In the genomic region with DNA sequence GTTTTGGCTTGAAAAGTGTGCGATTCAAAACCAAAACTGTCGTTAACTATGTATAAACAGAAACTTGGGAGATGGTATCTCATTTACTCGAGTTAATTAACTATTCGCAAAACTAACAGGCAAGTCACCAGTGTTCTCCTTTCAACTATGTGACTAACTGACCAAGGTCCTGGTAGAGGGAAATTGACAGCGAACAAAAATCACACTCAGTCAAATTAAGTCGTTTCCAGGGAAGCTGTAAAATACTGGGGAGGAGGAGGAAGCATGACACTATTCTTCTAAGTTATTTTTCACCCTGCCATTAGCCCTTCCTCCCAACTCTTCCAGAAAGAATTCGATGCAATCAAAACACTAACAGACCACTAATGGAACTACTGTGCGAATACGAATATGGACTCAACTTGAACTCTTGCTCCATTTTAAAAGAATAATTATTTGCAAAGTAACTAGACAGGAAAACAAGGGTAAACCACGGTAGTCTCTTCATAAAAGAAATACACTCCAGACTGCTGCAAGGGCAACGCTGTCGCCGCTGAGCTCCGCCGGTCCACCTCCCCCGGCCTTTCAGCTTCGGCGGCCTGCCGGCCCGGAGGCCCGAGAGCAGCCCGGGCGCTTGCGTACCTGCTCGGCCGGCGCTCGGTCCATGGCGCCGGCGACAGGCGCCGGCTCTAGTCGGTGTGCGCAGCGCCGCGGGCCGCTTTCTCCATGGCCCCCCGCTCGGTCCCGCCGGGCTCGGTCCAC, we compare ENCODE assay signal across 8 mouse cellular contexts. TPM values are rescaled to one million over a fixed set of nuclear protein-coding genes. Genes with fewer than 3 reads are reported as not detected.
DNase-seq lines count a peak whose midpoint lies in the region; ATAC-seq and TF ChIP-seq lines count a peak whose summit lies in the region.

No protein-coding gene starts in this region.

- H3K27ac ChIP-seq in heart, adult 2 months = peak overlapping the region; percentile 90
- no peak overlapping the region for H3K27ac ChIP-seq in CH12.LX (ENCODE audit: insufficient read depth, low read depth)
- peak overlapping the region; percentile 77 for H3K27ac ChIP-seq in forebrain, embryonic 15.5 days (replicated peaks)
- H3K27ac ChIP-seq in liver, embryonic 15.5 days (replicated peaks) = peak overlapping the region; percentile 82

- DNase-seq in heart, adult 2 months = no peak
- no peak for DNase-seq in heart, postnatal 4 days
- no peak for DNase-seq in CH12.LX (ENCODE audit: extremely low read depth)
- DNase-seq in adrenal gland, adult 2 months = no peak
- no peak for DNase-seq in urinary bladder, adult 18-20 months (ENCODE audit: low spot score in 2 of 2)
- DNase-seq in cerebellum, postnatal 36 days = no peak

- intact Hi-C loops in heart, adult 2 months (cut with DNase I) = loop anchor here (2.0 to 5.0 kb wide), 2 partner anchors 77 to 370 kb away; partner anchors contain the start of genes Cops2, Dtwd1, Fam227b and Galk2

- in situ Hi-C loops in CH12.LX (cut with MboI; ENCODE audit: low pct_ligation_motif_present, low pct_unique_long_range_greater_than_20kb, low sequenced_read_pairs) = no loop called here

- no peak for TF ChIP-seq POLR2A in heart, adult 2 months (IDR thresholded peaks at IDR 0.05; ENCODE audit: insufficient read depth, low read depth, low read length)
- TF ChIP-seq POLR2A in CH12.LX (IDR thresholded peaks at IDR 0.05; ENCODE audit: low read depth, low read length) = no peak; the same call in 1 of the 2 replicates

- no peak for TF ChIP-seq RAD21 in CH12.LX (IDR thresholded peaks at IDR 0.05; ENCODE audit: low read depth, low read length)

- peak overlapping the region; percentile 90 for H3K9ac ChIP-seq in heart, adult 2 months (ENCODE audit: low read depth, low read length)
- peak overlapping the region; percentile 82 for H3K9ac ChIP-seq in CH12.LX (ENCODE audit: insufficient read depth, low read depth)
- H3K9ac ChIP-seq in forebrain, embryonic 15.5 days (replicated peaks) = peak overlapping the region; percentile 94
- H3K9ac ChIP-seq in liver, embryonic 15.5 days = peak overlapping the region; percentile 98

- peaks cover 19% of the 10 kb centered on the region for H3K36me3 ChIP-seq in heart, adult 2 months (ENCODE audit: control insufficient read depth, insufficient read depth, low read length)
- H3K36me3 ChIP-seq in CH12.LX (replicated peaks in 1 of 2; ENCODE audit: control insufficient read depth in 1 of 2, insufficient read depth in 1 of 2, low read length in 1 of 2) = peaks cover 0 to 17% of the 10 kb centered on the region in 2 experiments
- H3K36me3 ChIP-seq in forebrain, embryonic 15.5 days = 0 out of 2 replicates have a peak, but pooled peaks cover 3% of the 10 kb centered on the region
- H3K36me3 ChIP-seq in liver, embryonic 15.5 days (replicated peaks) = 0 out of 2 replicates have a peak, but pooled peaks cover 6% of the 10 kb centered on the region

- under 1% methylated on average over 44 of the region's 44 CpGs for WGBS in heart, adult 2 months
- WGBS in forebrain, embryonic 15.5 days = 3% methylated on average over 44 of the region's 44 CpGs
- 2% methylated on average over 44 of the region's 44 CpGs for whole genome bisulfite sequencing in liver, embryonic 15.5 days (ENCODE audit: insufficient replicate concordance)

- peaks cover 6% of the 10 kb centered on the region for H3K79me2 ChIP-seq in heart, adult 2 months (replicated peaks; ENCODE audit: control insufficient read depth, insufficient read depth, low read length)
- peaks cover 19% of the 10 kb centered on the region; the same call in 1 of the 2 replicates for H3K79me2 ChIP-seq in CH12.LX (replicated peaks; ENCODE audit: control insufficient read depth, extremely low read depth, insufficient read depth, poor library complexity, severe bottlenecking)

- peaks cover 9% of the 10 kb centered on the region for H3K4me1 ChIP-seq in heart, adult 2 months (ENCODE audit: control insufficient read depth, insufficient read depth, low read length)
- H3K4me1 ChIP-seq in CH12.LX (ENCODE audit: control insufficient read depth in 1 of 2, insufficient read depth in 2 of 2) = peaks cover 5 to 47% of the 10 kb centered on the region in 2 experiments; a peak in 3 of 4 replicates
- peaks cover 20% of the 10 kb centered on the region for H3K4me1 ChIP-seq in forebrain, embryonic 15.5 days
- peaks cover 24% of the 10 kb centered on the region for H3K4me1 ChIP-seq in liver, embryonic 15.5 days (replicated peaks)

- no peak for TF ChIP-seq EP300 in heart, adult 2 months (IDR thresholded peaks at IDR 0.05; ENCODE audit: insufficient read depth, low read depth, low read length)
- no peak for TF ChIP-seq EP300 in CH12.LX (IDR thresholded peaks at IDR 0.05; ENCODE audit: low read length)

- peak overlapping the region; percentile 88 for H3K4me3 ChIP-seq in heart, adult 2 months
- H3K4me3 ChIP-seq in CH12.LX (replicated peaks in 1 of 3; ENCODE audit: low read depth in 2 of 3, low read length in 2 of 3, poor library complexity in 1 of 3) = peak overlapping the region; percentile 73 to 81 (median 81)
- H3K4me3 ChIP-seq in forebrain, embryonic 15.5 days = peak overlapping the region; percentile 94
- H3K4me3 ChIP-seq in liver, embryonic 15.5 days (replicated peaks) = peak overlapping the region; percentile 98

- no peak; the same call in 1 of the 2 replicates for ATAC-seq in forebrain, embryonic 15.5 days (replicated peaks)
- ATAC-seq in liver, embryonic 15.5 days (ENCODE audit: insufficient read depth) = peak; percentile 14; the same call in 1 of the 2 replicates

- no peak for TF ChIP-seq CTCF in heart, adult 2 months (IDR thresholded peaks at IDR 0.05)
- no peak for TF ChIP-seq CTCF in CH12.LX (conservative IDR thresholded peaks at IDR 0.05 in 1 of 2, IDR thresholded peaks at IDR 0.05 in 1 of 2; ENCODE audit: low read depth in 2 of 2, low read length in 2 of 2)

- peak overlapping the region; percentile 96 for H3K4me2 ChIP-seq in CH12.LX (ENCODE audit: insufficient read depth, low read depth, poor library complexity, severe bottlenecking)
- H3K4me2 ChIP-seq in forebrain, embryonic 15.5 days (replicated peaks) = peak overlapping the region; percentile 52
- H3K4me2 ChIP-seq in liver, embryonic 15.5 days = peak overlapping the region; percentile 85

- no peaks in the 10 kb centered on the region for H3K9me3 ChIP-seq in CH12.LX (replicated peaks; ENCODE audit: low read length)
- H3K9me3 ChIP-seq in forebrain, embryonic 15.5 days = no peaks in the 10 kb centered on the region
- no peaks in the 10 kb centered on the region for H3K9me3 ChIP-seq in liver, embryonic 15.5 days (replicated peaks)

- no peaks in the 10 kb centered on the region for H3K27me3 ChIP-seq in heart, adult 2 months (ENCODE audit: control insufficient read depth, insufficient read depth, low read length)
- no peaks in the 10 kb centered on the region for H3K27me3 ChIP-seq in CH12.LX (replicated peaks)
- H3K27me3 ChIP-seq in forebrain, embryonic 15.5 days = no peaks in the 10 kb centered on the region
- H3K27me3 ChIP-seq in liver, embryonic 15.5 days = peaks cover 8% of the 10 kb centered on the region; the same call in 1 of the 2 replicates

- dilution Hi-C loops in CH12.LX (cut with MboI; ENCODE audit: extremely low pct_ligation_motif_present, extremely low pct_unique_long_range_greater_than_20kb, low sequenced_read_pairs) = no loop called here

TF ChIP-seq in CH12.LX, 34 proteins besides CTCF, POLR2A, EP300 and RAD21:
- TF ChIP-seq MAX (IDR thresholded peaks at IDR 0.05; ENCODE audit: low read length) = no peak
- TF ChIP-seq CHD1 (IDR thresholded peaks at IDR 0.05; ENCODE audit: low read depth, low read length) = 0 out of 2 replicates have a peak, but pooled peaks have one; percentile 72
- peak; percentile 100 for TF ChIP-seq UBTF (IDR thresholded peaks at IDR 0.05; ENCODE audit: low read depth, low read length)
TF ChIP-seq in CH12.LX: peak in this region for 2.

RNA-seq across cellular contexts. Expression of gene Secisbp2l, which starts 0.5 kb away (rescaled TPM):
- total RNA-seq in heart, adult 2 months (2021) = 10 to 100 TPM; 23.1 to 28.9 TPM
- 6.9 and 10.6 TPM in 2 replicates for polyA plus RNA-seq in heart, adult 2 months (2012; rRNA removed)
- total RNA-seq in heart, postnatal 4 days (2021) = 10 to 100 TPM; 38.1 to 38.6 TPM
- 8.3 and 8.9 TPM in 2 replicates for total RNA-seq in CH12.LX (2012; rRNA removed)
- 8.2 and 8.7 TPM in 2 replicates for total RNA-seq in CH12.LX (2014; rRNA removed)
- 11.1 and 15.1 TPM in 2 replicates for polyA plus RNA-seq in CH12.LX (2012; ENCODE audit: insufficient read length, low read depth)
- 29.6 and 30.7 TPM in 2 replicates for polyA plus RNA-seq in forebrain, embryonic 15.5 days (2015; fragmentation: Nextera tagmentation; extraction: Ambion mirVana)
- 4.5 and 5.4 TPM in 2 replicates for polyA plus RNA-seq in liver, embryonic 15.5 days (2015; fragmentation: Nextera tagmentation; extraction: Ambion mirVana)
- 10 to 100 TPM; 55.2 to 56.7 TPM for total RNA-seq in adrenal gland, adult 2 months (2021)
- 8.8 and 13.3 TPM in 2 replicates for polyA plus RNA-seq in adrenal gland, adult 2 months (2012; rRNA removed)

RNA-seq across cellular contexts. Expression of gene Shc4, which starts 58.2 kb away (rescaled TPM):
- under 1 TPM; 0.44 to 0.77 TPM for total RNA-seq in heart, adult 2 months (2021)
- 0.31 and 0.38 TPM in 2 replicates for polyA plus RNA-seq in heart, adult 2 months (2012; rRNA removed)
- total RNA-seq in heart, postnatal 4 days (2021) = 1 to 10 TPM in 1 of 2 experiments, under 1 TPM in 1; 0.74 to 1.0 TPM
- total RNA-seq in CH12.LX (2012; rRNA removed) = 0.97 and 1.1 TPM in 2 replicates
- total RNA-seq in CH12.LX (2014; rRNA removed) = 0.21 and 0.23 TPM in 2 replicates
- 0.10 and 0.37 TPM in 2 replicates for polyA plus RNA-seq in CH12.LX (2012; ENCODE audit: insufficient read length, low read depth)
- 1.5 and 1.6 TPM in 2 replicates for polyA plus RNA-seq in forebrain, embryonic 15.5 days (2015; fragmentation: Nextera tagmentation; extraction: Ambion mirVana)
- polyA plus RNA-seq in liver, embryonic 15.5 days (2015; fragmentation: Nextera tagmentation; extraction: Ambion mirVana) = 0.74 and 0.83 TPM in 2 replicates
- 1 to 10 TPM; 2.4 to 3.6 TPM for total RNA-seq in adrenal gland, adult 2 months (2021)
- 0.82 and 1.4 TPM in 2 replicates for polyA plus RNA-seq in adrenal gland, adult 2 months (2012; rRNA removed)
